Mouse (Mus musculus): ENCODE results near the gene Scrn1. TPM values are rescaled to one million over a fixed set of nuclear protein-coding genes. Genes with fewer than 3 reads are reported as not detected.

The Scrn1 gene
- total RNA-seq, 2 experiments from 2014 or later = 98.5 to 99.8 TPM

- no peak for DNase-seq (ENCODE audit: low spot score in 2 of 2)
Observed at GRCm38 (mm10) chr6:54535485-54535884, 30.8 kb downstream of the Scrn1 start.

GRCm38 (mm10) chr6:54531048-54531481, 35.2 kb downstream of the Scrn1 start:
- DNase-seq (ENCODE audit: low spot score in 2 of 2) = no peak

GRCm38 (mm10) chr6:54530182-54530581, 36.1 kb downstream of the Scrn1 start:
- no peak for DNase-seq (ENCODE audit: low spot score in 2 of 2)

- DNase-seq (ENCODE audit: low spot score in 2 of 2) = no peak
Observed at GRCm38 (mm10) chr6:54528666-54529065, 37.6 kb downstream of the Scrn1 start.

GRCm38 (mm10) chr6:54518758-54519157, 47.5 kb downstream of the Scrn1 start:
- no peak for DNase-seq (ENCODE audit: low spot score in 2 of 2)

- DNase-seq (ENCODE audit: low spot score in 2 of 2) = no peak
Observed at GRCm38 (mm10) chr6:54516512-54517134, 49.7 kb downstream of the Scrn1 start.

- DNase-seq (ENCODE audit: low spot score in 2 of 2) = no peak
Observed at GRCm38 (mm10) chr6:54512256-54512655, 54.0 kb downstream of the Scrn1 start.

GRCm38 (mm10) chr6:54509264-54509663, 57.0 kb downstream of the Scrn1 start:
- DNase-seq (ENCODE audit: low spot score in 2 of 2) = no peak

GRCm38 (mm10) chr6:54508256-54508793, 58.0 kb downstream of the Scrn1 start:
- no peak for DNase-seq (ENCODE audit: low spot score in 2 of 2)

- no peak for DNase-seq (ENCODE audit: low spot score in 2 of 2)
Observed at GRCm38 (mm10) chr6:54507808-54508207, 58.5 kb downstream of the Scrn1 start.

GRCm38 (mm10) chr6:54507002-54507401, 59.3 kb downstream of the Scrn1 start:
- peak in 1 of 2 experiments; percentile 70 for DNase-seq (ENCODE audit: low spot score in 2 of 2)

GRCm38 (mm10) chr6:54506318-54506717, 60.0 kb downstream of the Scrn1 start:
- peak in 1 of 2 experiments; percentile 51 for DNase-seq (ENCODE audit: low spot score in 2 of 2)

- no peak for DNase-seq (ENCODE audit: low spot score in 2 of 2)
Observed at GRCm38 (mm10) chr6:54502661-54503115, 63.6 kb downstream of the Scrn1 start.

GRCm38 (mm10) chr6:54496214-54496613, 70.1 kb downstream of the Scrn1 start:
- no peak for DNase-seq (ENCODE audit: low spot score in 2 of 2)

GRCm38 (mm10) chr6:54494612-54495398, 71.5 kb downstream of the Scrn1 start:
- DNase-seq (ENCODE audit: low spot score in 2 of 2) = no peak

- no peak for DNase-seq (ENCODE audit: low spot score in 2 of 2)
Observed at GRCm38 (mm10) chr6:54494097-54494496, 72.2 kb downstream of the Scrn1 start.

GRCm38 (mm10) chr6:54491074-54491473, 75.2 kb downstream of the Scrn1 start:
- DNase-seq (ENCODE audit: low spot score in 2 of 2) = no peak

- DNase-seq (ENCODE audit: low spot score in 2 of 2) = no peak
Observed at GRCm38 (mm10) chr6:54485973-54486569, 80.2 kb downstream of the Scrn1 start.

GRCm38 (mm10) chr6:54485435-54485901, 80.8 kb downstream of the Scrn1 start:
- no peak for DNase-seq (ENCODE audit: low spot score in 2 of 2)

GRCm38 (mm10) chr6:54485000-54485399, 81.3 kb downstream of the Scrn1 start:
- DNase-seq (ENCODE audit: low spot score in 2 of 2) = no peak

GRCm38 (mm10) chr6:54481390-54482112, 84.7 kb downstream of the Scrn1 start:
- DNase-seq (ENCODE audit: low spot score in 2 of 2) = no peak

Data from layer of hippocampus, adult 18-20 months (tissue).